Mouse (Mus musculus) gastrocnemius, postnatal 10 days (tissue): ENCODE results near the gene Lrrc75b. TPM values are rescaled to one million over a fixed set of nuclear protein-coding genes. Genes with fewer than 3 reads are reported as not detected.
"Not testable (repeated sequence)": the region's sequence is repeated elsewhere in the genome, so short reads cannot be mapped to it uniquely, and the experiment has no call there.

ENCODE experiments used
- DNase-seq: peaks from one replicate; pipeline ENCODE4 v3.0.0; 2021; ENCODE audit warnings: mixed read lengths
- total RNA-seq, 2 experiments: library from RNA; stranded (reverse); gene quantifications; 2 replicates each; pipeline ENCODE4 v1.2.3; 2021

The Lrrc75b gene
- total RNA-seq, 2 experiments from 2014 or later, result 1.3 to 1.9 TPM

DNA sequence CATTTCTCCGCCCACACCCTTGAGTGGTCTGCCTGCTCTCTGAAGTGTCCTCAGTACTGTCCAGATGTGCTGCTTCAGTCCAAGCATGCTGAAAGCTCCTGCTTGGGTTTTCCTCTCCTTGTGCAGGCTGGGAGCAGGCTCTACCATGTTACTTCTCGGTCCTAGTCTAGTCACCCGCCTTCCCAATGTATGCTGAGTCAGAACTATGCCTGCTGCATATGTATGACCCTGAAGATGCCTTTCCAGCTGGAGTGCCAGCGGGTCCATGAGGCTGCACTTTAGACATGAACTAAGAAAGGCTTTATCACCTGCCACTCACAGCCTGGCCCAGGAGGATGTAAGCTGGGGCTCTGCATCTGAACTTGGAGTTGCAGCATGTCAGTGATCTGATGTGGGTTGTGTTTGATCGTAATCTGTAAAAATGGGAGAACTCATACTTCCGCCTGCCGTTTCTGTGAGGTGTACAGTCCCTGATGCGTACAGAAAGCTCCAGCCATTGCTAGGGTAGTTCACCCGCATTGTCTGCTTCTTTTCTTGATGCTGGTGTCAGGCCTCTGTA lies 28.5 kb downstream of the Lrrc75b start:
- no peak for DNase-seq

DNA sequence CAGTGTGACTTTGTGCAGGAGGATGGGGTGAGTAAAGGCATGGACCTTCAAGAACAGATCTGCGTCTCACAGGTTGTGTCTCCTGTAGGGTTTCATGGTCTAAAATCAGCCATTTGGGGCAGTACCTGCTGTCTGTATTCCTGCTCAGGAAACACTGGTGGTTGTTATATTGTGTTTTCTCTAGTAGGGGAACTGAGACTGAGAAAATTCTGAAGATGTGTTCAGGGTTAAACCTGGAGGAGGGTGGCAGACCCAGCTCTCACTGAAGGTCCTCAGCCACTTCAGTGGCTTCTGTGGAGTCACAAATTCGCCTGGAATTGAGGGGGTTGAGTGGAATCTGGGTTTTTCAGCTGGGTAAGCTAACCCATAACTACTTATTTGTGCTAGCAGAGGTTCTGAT lies 29.8 kb downstream of the Lrrc75b start:
- DNase-seq, result no peak

DNA sequence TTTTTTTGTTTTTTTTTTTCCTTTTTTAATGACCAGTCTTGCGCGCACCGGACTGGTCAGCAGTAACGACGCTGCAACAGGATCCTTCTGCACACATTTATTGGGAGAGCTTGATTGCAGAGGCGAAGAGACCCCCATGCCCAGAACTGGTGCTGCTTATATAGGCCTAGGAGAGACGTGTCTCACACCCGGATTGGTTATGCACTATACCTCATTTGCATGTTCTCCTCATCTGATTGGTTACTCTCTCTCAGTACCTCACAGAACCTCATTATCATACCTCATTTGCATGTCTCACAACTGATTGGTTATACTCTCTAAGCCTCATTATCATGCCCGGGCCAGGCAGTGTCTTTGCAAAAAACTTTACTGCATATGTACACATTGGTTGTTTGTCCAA lies 34.7 kb downstream of the Lrrc75b start:
- not testable (repeated sequence) for DNase-seq

GRCm38 (mm10) chr10:75521643-75522042 lies 38.5 kb downstream of the Lrrc75b start:
- no peak for DNase-seq

DNA sequence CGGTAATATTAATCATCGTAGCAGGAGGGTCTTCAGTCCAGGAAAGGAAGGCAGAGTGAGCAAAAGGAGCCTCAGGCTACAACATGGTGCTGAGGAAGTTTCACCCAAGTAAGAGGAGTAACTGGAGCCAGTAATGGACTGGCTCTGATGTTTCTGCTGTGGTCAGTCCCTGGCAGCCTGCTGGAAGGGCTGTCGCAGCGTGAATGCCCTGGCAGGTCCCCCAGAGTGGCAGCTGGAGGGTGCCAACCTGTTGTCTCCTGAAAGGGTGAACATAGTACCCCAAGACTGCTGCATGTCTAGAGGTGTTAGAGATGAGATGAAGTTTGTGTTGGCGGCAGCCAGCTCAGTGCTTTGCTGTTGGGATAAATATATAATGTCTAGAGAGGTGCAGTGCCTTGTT lies 39.5 kb downstream of the Lrrc75b start:
- DNase-seq, result peak; percentile 26

- peak; percentile 96 for DNase-seq
Measured at GRCm38 (mm10) chr10:75517758-75518143, 42.4 kb downstream of the Lrrc75b start, which contains the start of gene Gucd1. Gucd1 (minus strand) TSS chr10:75517972.

- DNase-seq, result peak; percentile 89
Measured at GRCm38 (mm10) chr10:75517073-75517757, 42.9 kb downstream of the Lrrc75b start, which contains the start of gene Snrpd3. Snrpd3 (plus strand) TSS chr10:75517551.

DNA sequence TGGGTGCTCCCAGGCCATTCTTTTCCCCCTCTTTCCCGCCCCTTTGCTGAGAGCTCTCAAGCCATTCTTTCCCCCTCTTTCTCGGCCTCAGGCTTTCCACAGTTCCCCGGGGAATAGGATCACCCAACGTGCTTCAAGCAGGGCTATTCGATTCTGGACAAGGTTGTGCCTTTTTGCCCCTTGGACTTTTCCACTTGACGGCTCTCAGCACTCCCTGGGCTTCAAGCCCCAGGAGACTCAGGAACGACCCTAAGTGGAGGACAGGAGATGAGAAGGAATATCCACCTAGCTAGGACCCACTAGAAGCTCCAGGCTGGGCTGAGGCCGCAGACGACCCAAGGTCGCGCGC lies 43.4 kb downstream of the Lrrc75b start:
- DNase-seq, result no peak

DNA sequence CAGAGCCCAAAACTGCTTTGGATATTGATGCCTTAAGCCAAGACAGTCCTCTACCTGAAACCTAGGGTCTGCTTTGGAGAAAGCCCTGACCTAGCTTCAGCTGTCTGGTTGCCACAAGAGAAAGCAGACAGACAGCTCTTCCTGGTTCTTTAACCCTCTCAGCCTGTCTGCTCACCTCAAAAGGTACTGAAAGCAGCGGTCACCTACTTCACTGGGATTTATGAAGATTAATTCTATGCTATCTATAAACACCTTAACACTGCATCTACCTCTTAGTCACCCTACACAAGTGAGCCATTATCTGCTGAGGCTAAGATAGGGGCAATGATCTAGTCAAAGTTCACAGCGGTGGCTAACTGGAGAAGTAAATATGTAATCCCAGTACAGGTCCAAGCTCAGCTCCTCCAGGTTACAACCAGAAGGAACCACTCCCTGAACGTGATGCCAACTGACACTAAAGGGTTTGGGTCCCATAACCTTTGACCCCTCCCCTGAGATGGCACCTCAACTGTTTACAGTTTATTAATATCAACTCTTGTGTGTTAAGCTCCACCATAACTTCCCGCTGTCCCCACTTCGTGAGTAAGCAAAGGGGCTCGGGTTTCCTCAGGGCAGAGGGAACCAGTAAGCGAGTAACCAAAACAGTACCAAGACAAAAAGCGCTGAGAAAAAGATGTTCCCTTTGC lies 43.9 kb downstream of the Lrrc75b start:
- DNase-seq, result no peak

GRCm38 (mm10) chr10:75515216-75516037 lies 44.7 kb downstream of the Lrrc75b start:
- no peak for DNase-seq

GRCm38 (mm10) chr10:75514361-75514760 lies 45.8 kb downstream of the Lrrc75b start:
- no peak for DNase-seq

DNA sequence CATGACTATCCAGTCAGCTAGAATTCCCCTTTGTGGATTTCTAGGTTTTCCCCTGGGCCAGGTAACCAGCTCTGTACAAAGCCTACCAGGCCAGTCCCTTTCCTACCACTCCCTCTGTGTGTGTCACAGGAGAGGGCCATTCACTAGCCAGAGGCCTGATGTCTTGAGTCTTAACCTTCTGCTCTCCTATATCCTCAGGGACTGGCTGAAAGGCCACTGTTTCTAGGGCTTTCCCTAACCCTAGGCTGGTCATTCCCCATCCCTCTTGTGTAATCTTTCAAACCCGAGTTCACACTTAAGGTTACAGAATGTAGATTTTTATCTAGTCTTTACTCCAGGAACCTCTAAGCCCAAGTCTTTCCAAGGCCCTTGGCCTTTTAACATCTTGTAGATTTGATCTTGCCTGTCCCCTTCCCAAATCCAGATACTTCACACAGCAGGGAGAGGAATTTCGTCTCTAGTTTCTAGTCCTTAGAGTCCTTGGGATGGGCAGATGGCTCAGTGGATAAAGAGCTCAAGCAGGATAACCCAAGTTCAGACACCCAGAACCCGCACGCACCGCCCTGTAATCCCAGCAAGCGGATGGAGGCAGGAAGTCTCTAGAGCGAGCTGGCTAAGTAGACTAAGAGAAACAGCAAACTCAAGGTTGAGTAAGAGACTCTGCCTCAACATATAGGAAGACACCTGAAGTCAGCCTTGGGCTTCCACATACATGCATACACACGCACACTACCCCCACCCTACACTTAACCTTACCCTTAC lies 46.6 kb downstream of the Lrrc75b start:
- DNase-seq, result no peak

DNA sequence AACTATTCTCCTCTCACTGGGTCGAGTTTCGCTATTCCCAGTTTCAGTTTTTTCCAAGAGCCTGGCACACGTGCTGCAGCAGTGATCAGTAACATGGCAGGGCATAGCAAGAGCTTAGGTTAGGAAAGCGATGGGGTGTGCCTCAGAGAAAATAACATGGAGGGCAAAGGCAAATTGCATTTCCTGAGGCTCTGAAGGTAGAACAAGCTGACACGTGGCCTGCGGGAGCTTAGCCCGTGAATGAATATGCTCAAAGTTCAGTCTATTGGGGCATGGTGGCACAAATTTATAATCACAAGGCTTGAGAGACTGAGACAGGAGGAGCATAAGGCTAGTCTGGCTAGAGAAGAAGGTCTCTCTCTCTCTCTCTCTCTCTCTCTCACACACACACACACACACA lies 47.3 kb downstream of the Lrrc75b start:
- DNase-seq, result no peak

GRCm38 (mm10) chr10:75511897-75512296 lies 48.2 kb downstream of the Lrrc75b start:
- DNase-seq, result no peak

DNA sequence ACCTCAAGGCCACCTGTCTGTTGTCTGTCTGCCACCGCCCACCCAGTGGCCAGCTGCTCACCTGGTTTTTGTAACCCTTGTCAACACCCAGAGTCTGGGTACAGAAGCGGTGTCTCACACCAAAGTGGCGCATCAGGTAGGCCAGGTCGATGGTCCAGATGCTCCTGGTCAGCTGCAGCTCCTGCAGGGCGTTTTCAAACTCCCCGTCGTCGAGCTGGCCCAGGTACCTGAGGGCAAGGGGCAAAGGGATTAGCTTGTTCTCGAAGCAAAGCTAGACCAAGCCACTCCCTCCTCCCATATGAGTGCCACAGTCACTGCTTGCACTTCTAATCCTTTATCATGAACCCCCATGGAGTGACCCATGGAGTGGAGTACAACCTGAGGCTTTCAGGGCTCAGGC lies 49.1 kb downstream of the Lrrc75b start:
- DNase-seq, result no peak

- peak; percentile 41 for DNase-seq
Measured at GRCm38 (mm10) chr10:75510446-75510845, 49.7 kb downstream of the Lrrc75b start.

DNA sequence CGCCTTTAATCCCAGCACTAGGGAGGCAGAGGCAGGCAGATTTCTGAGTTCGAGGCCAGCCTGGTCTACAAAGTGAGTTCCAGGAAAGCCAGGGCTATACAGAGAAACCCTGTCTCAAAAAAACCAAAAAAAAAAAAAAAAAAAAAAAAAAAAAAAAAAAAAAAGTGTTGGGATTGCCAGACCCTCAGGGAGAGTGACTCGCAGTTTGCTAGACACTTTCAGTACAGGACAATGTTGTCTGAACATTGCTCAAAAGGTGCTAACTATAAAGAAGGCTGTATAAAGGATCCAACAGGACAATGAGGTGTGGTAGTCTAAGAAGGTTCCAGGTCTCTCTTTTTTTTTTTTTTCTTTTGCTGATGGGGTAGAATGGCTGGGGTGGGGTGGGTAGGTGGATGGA lies 54.2 kb downstream of the Lrrc75b start:
- not testable (repeated sequence) for DNase-seq

GRCm38 (mm10) chr10:75505130-75505495 lies 55.0 kb downstream of the Lrrc75b start:
- no peak for DNase-seq

GRCm38 (mm10) chr10:75504234-75505129 lies 55.6 kb downstream of the Lrrc75b start:
- DNase-seq, result no peak

DNA sequence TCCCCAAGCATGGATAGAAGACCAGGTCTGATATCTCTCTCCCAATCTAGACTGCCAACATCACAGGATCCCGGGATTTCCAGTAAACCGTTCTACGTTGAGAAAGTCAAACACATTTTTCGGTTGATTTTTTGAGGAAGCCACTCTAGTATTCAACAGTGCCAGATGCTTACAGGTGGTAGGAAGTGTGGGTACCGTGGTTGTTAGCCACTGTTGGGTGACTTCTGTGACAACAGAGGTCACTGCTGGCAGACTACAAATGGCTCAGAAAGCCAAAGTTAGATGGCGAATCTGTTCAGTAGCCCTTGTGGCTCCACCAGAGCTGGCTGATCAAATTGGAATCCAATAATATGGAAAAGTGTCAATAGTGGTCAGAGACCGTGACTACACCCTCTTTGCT lies 56.4 kb downstream of the Lrrc75b start:
- DNase-seq, result no peak

- no peak for DNase-seq
Measured at GRCm38 (mm10) chr10:75501641-75502040, 58.5 kb downstream of the Lrrc75b start.
